Mouse (Mus musculus) c-Kit-positive CD71-negative TER-119-negative erythroid progenitor cells, embryonic 14.5 days (primary cell): ENCODE results near the gene Ube2j2.

Experiments
- DNase-seq: peaks from one replicate; pipeline ENCODE4 v3.0.0-alpha.2; 2013; ENCODE audit warnings: low read depth

The Ube2j2 gene

GRCm38 (mm10) chr4:155943534-155944249 is at the start of gene Ube2j2:
Gene Ube2j2 (plus strand): TSS chr4:155943831.
- DNase-seq = peak; percentile 82

GRCm38 (mm10) chr4:155894311-155894881 is 49.2 kb upstream of the Ube2j2 start:
- DNase-seq = peak; percentile 61

- no peak for DNase-seq
These were observed 48.4 kb upstream of the Ube2j2 start for GRCm38 (mm10) chr4:155895216-155895615.

GRCm38 (mm10) chr4:155895826-155896225 is 47.8 kb upstream of the Ube2j2 start:
- no peak for DNase-seq

- DNase-seq = no peak
These were observed 47.2 kb upstream of the Ube2j2 start for GRCm38 (mm10) chr4:155896461-155896860.

- no peak for DNase-seq
These were observed 45.3 kb upstream of the Ube2j2 start for GRCm38 (mm10) chr4:155898318-155898717.

GRCm38 (mm10) chr4:155899355-155899754 is 44.3 kb upstream of the Ube2j2 start:
- DNase-seq = no peak

- no peak for DNase-seq
These were observed 42.4 kb upstream of the Ube2j2 start for GRCm38 (mm10) chr4:155901205-155901604.

GRCm38 (mm10) chr4:155903246-155903645 is 40.4 kb upstream of the Ube2j2 start:
- no peak for DNase-seq

- DNase-seq = no peak
These were observed 39.1 kb upstream of the Ube2j2 start for GRCm38 (mm10) chr4:155904318-155905102.

GRCm38 (mm10) chr4:155905634-155906033 is 38.0 kb upstream of the Ube2j2 start:
- no peak for DNase-seq

- no peak for DNase-seq
These were observed 37.5 kb upstream of the Ube2j2 start for GRCm38 (mm10) chr4:155906125-155906524.

GRCm38 (mm10) chr4:155907003-155907402 is 36.6 kb upstream of the Ube2j2 start:
- no peak for DNase-seq

GRCm38 (mm10) chr4:155908281-155908680 is 35.4 kb upstream of the Ube2j2 start:
- no peak for DNase-seq

- no peak for DNase-seq
These were observed 34.9 kb upstream of the Ube2j2 start for GRCm38 (mm10) chr4:155908751-155909150.

GRCm38 (mm10) chr4:155932031-155932430 is 11.6 kb upstream of the Ube2j2 start:
- no peak for DNase-seq

GRCm38 (mm10) chr4:155943049-155943452 is 580 bp upstream of the Ube2j2 start:
- no peak for DNase-seq

GRCm38 (mm10) chr4:155944271-155944670 is 640 bp downstream of the Ube2j2 start:
- DNase-seq = no peak

GRCm38 (mm10) chr4:155947094-155947493 is 3.5 kb downstream of the Ube2j2 start:
- DNase-seq = no peak

GRCm38 (mm10) chr4:155955491-155955890 is 11.9 kb downstream of the Ube2j2 start:
- no peak for DNase-seq

- DNase-seq = peak; percentile 88
These were observed 15.6 kb downstream of the Ube2j2 start for GRCm38 (mm10) chr4:155959275-155959674.

- peak; percentile 61 for DNase-seq
These were observed 18.7 kb downstream of the Ube2j2 start, which contains the start of gene C1qtnf12 for GRCm38 (mm10) chr4:155962167-155962971. Gene C1qtnf12 (plus strand): TSS chr4:155962318.
